1 mouse cellular context compared by ENCODE assay signal in the genomic region with DNA sequence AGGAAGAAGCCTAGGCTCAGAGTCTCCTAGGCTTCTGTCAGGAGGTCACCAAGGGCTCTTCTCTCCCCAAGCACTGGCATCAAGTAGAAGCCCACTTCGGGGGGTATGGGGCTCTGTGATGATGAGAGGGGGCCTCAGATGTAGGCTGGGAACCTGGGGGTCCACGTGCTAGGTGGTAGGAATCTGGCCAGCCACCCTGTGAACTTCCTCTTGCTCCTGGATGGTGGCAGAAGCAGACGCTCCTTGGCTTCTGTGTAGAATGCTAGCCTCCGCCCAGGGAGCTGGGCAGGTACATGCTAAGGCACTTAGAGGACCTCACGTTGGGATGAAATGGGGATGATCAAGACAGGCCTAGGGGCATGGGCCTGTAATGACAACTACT.
TF ChIP-seq lines count a peak whose summit lies in the region.

No protein-coding gene starts in this region.

TF ChIP-seq in CH12.LX, 34 proteins besides CTCF, POLR2A, EP300 and RAD21:
- TF ChIP-seq UBTF (IDR thresholded peaks at IDR 0.05; ENCODE audit: low read depth, low read length) (0 out of 2 replicates have a peak, but pooled peaks have one; percentile 13), ELF1 (IDR thresholded peaks at IDR 0.05; ENCODE audit: low read depth, low read length) (no peak), MAX (IDR thresholded peaks at IDR 0.05; ENCODE audit: low read length) (0 out of 2 replicates have a peak, but pooled peaks have one; percentile 6), MXI1 (IDR thresholded peaks at IDR 0.05; ENCODE audit: low read depth, low read length) (peak; percentile 22)
